Mouse (Mus musculus): ENCODE results near the gene Yes1. TPM values are rescaled to one million over a fixed set of nuclear protein-coding genes. Genes with fewer than 3 reads are reported as not detected.
"Not testable (repeated sequence)": the region's sequence is repeated elsewhere in the genome, so short reads cannot be mapped to it uniquely, and the experiment has no call there.

Gene Yes1
- polyA plus RNA-seq, 1 experiment from 2014 or later, result 39.2 TPM

DNA sequence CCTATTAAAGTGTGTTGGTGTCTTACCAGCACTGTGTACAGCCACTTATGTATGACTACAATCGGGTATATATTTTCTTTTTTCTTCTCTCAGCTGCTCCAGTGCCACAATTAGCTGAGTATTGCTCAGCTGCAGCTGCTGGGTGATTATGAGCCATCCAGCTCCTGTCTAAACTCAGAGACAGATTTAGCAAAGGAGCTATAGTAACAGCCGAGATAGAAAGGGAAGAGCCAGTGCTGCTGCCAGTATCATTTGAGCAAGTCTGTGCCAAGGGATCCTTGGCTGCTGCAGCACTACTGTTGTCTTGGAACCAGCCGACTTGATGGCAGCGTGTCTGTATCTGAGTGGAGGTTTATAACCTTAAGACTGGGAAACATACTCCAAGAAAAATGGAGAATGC, 3.7 kb downstream of the Yes1 start:
- Histone ChIP-seq H3K36me3 (no peaks in the 10 kb centered on the region), H3K4me1 (peaks cover 4% of the 10 kb centered on the region; the same call in 1 of the 2 replicates), H3K27me3 (no peaks in the 10 kb centered on the region), H3K4me3 (no peak overlapping the region), H3K27ac (peak overlapping the region; percentile 24; the same call in 1 of the 2 replicates), H3K9me3 (no peaks in the 10 kb centered on the region), H3K9ac (no peak overlapping the region), H3K4me2 (replicated peaks) (no peak overlapping the region)
- ATAC-seq (ENCODE audit: insufficient number of reproducible peaks, insufficient read depth, low FRiP score, low TSS enrichment), result no peak
- WGBS, result 71% methylated on average over 4 of the region's 4 CpGs

GRCm38 (mm10) chr5:32616489-32616888, 5.5 kb downstream of the Yes1 start:
- ATAC-seq (ENCODE audit: insufficient number of reproducible peaks, insufficient read depth, low FRiP score, low TSS enrichment); H3K9me3 ChIP-seq; H3K27ac ChIP-seq; H3K27me3 ChIP-seq; H3K36me3 ChIP-seq; H3K9ac ChIP-seq; H3K4me2 ChIP-seq (replicated peaks); H3K4me1 ChIP-seq; H3K4me3 ChIP-seq: not testable (repeated sequence)
- 88% methylated on average over 7 of the region's 7 CpGs for WGBS

DNA sequence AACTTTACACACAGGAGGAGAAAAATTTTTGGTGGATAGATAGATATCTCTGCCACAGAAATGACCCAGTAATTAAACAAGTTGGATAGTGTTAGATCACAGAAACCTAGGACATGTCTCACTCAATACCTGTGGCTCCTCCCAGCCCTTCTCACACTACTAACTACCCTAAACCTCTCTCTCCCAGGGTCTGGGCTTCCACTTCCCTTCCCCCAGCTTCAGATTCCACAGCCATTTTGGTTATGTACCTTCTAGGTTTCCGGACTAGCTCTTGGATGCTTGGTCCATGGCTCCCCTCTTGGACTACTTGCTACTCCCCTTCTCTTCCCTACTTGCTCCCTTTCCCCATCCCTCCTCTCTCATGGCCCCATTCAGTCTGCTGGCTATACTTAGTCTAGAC, 6.9 kb downstream of the Yes1 start:
- H3K27me3 ChIP-seq, result no peaks in the 10 kb centered on the region

DNA sequence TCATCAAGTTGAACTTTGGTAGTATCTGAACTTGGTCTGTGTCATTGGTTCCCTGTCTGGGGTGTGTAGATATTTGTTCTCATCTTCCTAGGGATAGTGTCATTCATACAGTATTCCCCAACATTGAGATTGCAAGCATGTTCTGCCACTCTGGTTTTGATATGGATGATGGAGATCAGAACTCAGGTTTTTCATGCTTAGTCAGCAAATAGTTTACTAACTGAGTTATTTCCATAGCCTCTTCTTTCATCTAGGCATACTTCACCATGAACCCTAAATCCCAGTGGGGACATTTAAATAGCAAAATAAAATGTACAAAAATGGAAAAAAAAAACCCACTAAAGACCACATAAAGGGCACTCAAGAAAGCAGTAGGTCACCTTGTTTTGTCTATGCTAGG, 12.7 kb downstream of the Yes1 start:
- no peaks in the 10 kb centered on the region for H3K4me1 ChIP-seq
- ATAC-seq (ENCODE audit: insufficient number of reproducible peaks, insufficient read depth, low FRiP score, low TSS enrichment), result no peak
- no peaks in the 10 kb centered on the region for H3K27me3 ChIP-seq
- no peaks in the 10 kb centered on the region for H3K9me3 ChIP-seq
- H3K4me3 ChIP-seq, result no peak overlapping the region
- no peaks in the 10 kb centered on the region for H3K36me3 ChIP-seq
- H3K27ac ChIP-seq, result no peak overlapping the region
- no peak overlapping the region for H3K4me2 ChIP-seq (replicated peaks)
- no peak overlapping the region for H3K9ac ChIP-seq

More for the DNA sequence above, 6.9 kb downstream of the Yes1 start:
- no peak overlapping the region for H3K9ac ChIP-seq
- H3K9me3 ChIP-seq, result no peaks in the 10 kb centered on the region
- WGBS, result 85% methylated on average over 1 of the region's 1 CpGs
- ATAC-seq (ENCODE audit: insufficient number of reproducible peaks, insufficient read depth, low FRiP score, low TSS enrichment), result no peak
- no peaks in the 10 kb centered on the region for H3K36me3 ChIP-seq
- peaks cover 4% of the 10 kb centered on the region; the same call in 1 of the 2 replicates for H3K4me1 ChIP-seq
- H3K4me2 ChIP-seq (replicated peaks), result no peak overlapping the region
- H3K4me3 ChIP-seq, result no peak overlapping the region
- H3K27ac ChIP-seq, result no peak overlapping the region

DNA sequence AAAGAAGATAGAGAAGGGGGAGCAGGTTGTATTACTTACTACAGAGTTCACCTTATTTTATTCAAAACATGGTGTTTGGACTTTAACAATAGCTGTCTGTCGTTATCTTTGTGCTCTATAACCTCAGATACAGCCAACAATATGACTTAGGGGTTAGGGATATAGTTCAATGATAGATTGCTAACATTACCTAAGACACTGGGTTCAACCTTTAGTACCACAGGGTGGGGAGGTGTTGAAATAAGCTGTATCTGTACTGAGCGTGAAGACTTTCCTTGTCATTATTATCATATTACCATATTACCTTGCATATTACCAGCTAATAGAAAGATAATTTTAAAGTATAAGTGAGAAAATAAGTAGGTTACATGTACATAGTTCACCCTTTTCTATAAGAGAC, 13.8 kb downstream of the Yes1 start:
- 90% methylated on average over 2 of the region's 2 CpGs for WGBS
- H3K27ac ChIP-seq, result no peak overlapping the region
- no peak overlapping the region for H3K4me3 ChIP-seq
- no peak for ATAC-seq (ENCODE audit: insufficient number of reproducible peaks, insufficient read depth, low FRiP score, low TSS enrichment)
- no peaks in the 10 kb centered on the region for H3K9me3 ChIP-seq
- H3K27me3 ChIP-seq, result no peaks in the 10 kb centered on the region
- no peak overlapping the region for H3K4me2 ChIP-seq (replicated peaks)
- H3K36me3 ChIP-seq, result no peaks in the 10 kb centered on the region
- no peaks in the 10 kb centered on the region for H3K4me1 ChIP-seq
- no peak overlapping the region for H3K9ac ChIP-seq

DNA sequence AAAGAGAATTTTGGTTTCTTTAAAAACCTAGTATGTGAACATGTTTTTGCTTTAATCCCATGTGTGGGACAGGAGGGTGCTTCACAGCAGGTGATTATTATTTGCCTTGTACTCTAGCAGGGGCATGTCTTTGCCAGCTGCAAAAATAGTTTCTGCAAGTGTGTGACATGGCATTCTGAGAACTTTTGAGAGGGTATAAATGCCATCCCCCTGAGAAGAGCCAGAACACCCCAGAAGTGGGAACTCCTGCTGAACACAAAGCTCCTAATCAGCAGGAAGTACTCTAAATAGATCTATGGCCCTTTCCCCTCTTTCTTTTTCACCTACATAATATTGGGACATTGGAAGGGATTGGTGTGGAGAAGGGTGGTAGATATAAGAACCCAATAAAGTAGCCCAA, 22.2 kb downstream of the Yes1 start:
- Histone ChIP-seq H3K9me3 (no peaks in the 10 kb centered on the region), H3K27me3 (no peaks in the 10 kb centered on the region)
- no peak for ATAC-seq (ENCODE audit: insufficient number of reproducible peaks, insufficient read depth, low FRiP score, low TSS enrichment)

DNA sequence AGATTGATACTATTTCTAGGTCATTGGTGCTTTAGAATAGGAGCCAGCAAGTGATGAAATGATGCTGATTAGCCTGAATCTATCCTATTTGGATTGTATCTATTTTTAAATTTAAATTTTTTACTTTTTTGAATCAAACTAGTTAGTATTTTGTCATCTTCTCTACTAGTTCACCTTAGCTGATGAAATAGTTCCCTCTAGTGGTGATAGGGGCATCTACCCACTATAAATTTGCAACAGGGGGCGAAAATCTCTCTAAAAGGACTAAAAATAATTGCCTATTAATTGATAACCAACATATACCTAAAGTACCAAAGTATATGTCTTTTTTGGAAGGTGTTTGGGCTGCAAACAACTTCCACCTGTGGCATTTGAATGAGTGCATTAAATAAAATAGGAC, 46.4 kb downstream of the Yes1 start:
- Histone ChIP-seq H3K36me3 (0 out of 2 replicates have a peak, but pooled peaks cover 9% of the 10 kb centered on the region), H3K9me3 (no peaks in the 10 kb centered on the region), H3K4me1 (no peaks in the 10 kb centered on the region), H3K4me2 (replicated peaks) (no peak overlapping the region), H3K27me3 (no peaks in the 10 kb centered on the region), H3K4me3 (no peak overlapping the region), H3K27ac (no peak overlapping the region), H3K9ac (no peak overlapping the region)
- 67% methylated on average over 1 of the region's 1 CpGs for WGBS
- ATAC-seq (ENCODE audit: insufficient number of reproducible peaks, insufficient read depth, low FRiP score, low TSS enrichment), result no peak

More for the DNA sequence above, 22.2 kb downstream of the Yes1 start:
- no peak overlapping the region for H3K27ac ChIP-seq
- H3K4me3 ChIP-seq, result no peak overlapping the region
- no peak overlapping the region for H3K4me2 ChIP-seq (replicated peaks)
- no peaks in the 10 kb centered on the region for H3K4me1 ChIP-seq
- H3K9ac ChIP-seq, result no peak overlapping the region
- no peaks in the 10 kb centered on the region for H3K36me3 ChIP-seq

DNA sequence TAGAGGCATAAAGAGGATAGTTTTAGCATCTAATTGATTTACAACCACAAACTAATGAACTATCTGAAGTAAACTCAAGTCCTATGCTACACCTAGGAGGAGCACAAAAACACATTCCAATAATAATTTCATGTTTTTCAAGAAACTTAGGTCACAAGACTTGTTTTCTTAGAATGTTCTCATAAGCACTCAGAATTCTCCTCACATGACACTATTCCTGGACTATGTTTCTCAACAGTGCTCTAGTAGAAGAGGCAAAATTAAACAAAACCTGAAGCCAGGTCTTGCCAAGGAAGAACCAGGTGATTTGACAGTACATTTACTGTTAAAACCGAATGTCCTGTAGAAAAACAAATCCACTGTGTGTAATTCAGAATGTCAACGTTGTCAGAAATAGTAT, 71.5 kb downstream of the Yes1 start:
- Histone ChIP-seq H3K9me3 (no peaks in the 10 kb centered on the region), H3K27me3 (no peaks in the 10 kb centered on the region), H3K27ac (0 out of 2 replicates have a peak overlapping the region, but pooled peaks have one; percentile 23), H3K4me1 (no peaks in the 10 kb centered on the region), H3K36me3 (peaks cover 5% of the 10 kb centered on the region; the same call in 1 of the 2 replicates), H3K9ac (no peak overlapping the region), H3K4me3 (no peak overlapping the region), H3K4me2 (replicated peaks) (no peak overlapping the region)
- no peak for ATAC-seq (ENCODE audit: insufficient number of reproducible peaks, insufficient read depth, low FRiP score, low TSS enrichment)
- WGBS, result 31% methylated on average over 2 of the region's 2 CpGs

DNA sequence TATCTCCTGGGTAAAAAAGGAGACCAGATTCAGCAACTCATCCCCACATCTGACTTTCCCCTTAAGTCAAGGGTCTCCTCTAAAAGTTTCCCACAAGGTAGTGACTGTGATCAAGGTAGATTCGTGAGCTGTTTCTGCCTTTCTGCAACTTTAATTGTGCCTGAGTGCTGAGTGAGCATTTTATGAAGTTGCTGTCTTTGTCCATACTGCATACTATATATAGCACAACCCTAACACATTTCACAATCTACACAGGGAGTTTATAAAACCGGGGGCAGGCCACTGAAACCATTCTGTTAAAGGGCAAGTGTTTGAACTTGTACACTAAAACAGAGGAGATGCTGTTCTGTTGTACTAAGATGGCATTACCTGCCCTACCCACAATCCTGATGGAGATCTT, 82.4 kb downstream of the Yes1 start:
- Histone ChIP-seq H3K9me3 (no peaks in the 10 kb centered on the region), H3K4me2 (replicated peaks) (no peak overlapping the region), H3K36me3 (no peaks in the 10 kb centered on the region), H3K9ac (no peak overlapping the region), H3K27ac (no peak overlapping the region), H3K4me3 (no peak overlapping the region), H3K27me3 (no peaks in the 10 kb centered on the region), H3K4me1 (no peaks in the 10 kb centered on the region)
- ATAC-seq (ENCODE audit: insufficient number of reproducible peaks, insufficient read depth, low FRiP score, low TSS enrichment), result no peak
- WGBS, result 64% methylated on average over 2 of the region's 2 CpGs

DNA sequence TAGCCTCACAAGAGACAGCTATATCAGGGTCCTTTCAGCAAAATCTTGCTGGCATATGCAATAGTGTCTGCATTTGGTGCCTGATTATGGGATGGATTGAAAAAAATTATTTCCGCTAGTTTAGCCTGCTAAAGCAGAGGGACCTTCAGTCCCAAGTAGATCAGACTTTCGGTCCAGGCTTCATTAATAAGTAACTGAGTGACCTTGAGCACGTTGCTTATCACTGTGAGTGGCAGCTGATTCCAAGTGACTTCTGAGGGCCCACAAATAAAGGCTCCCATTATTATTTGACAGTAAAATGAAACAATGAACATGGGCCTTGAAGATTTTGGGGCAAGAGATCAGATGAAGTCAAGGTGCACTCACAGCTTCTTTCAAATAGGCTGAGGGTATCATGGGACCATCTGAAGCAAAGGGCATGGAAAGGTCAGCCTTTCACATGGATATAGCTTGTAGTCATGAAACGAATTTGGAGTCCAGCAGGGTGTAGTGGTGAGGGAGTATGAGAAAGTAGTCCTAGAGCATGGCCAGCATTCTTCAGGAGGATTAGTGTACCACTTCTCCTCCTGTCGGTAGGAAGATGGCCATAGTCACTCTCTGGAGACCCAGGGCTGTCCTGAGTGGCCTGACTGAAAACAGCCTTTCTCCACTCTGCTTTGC, 86.4 kb downstream of the Yes1 start:
- no peak overlapping the region for H3K4me3 ChIP-seq
- H3K9me3 ChIP-seq, result no peaks in the 10 kb centered on the region
- H3K4me2 ChIP-seq (replicated peaks), result no peak overlapping the region
- no peak overlapping the region for H3K27ac ChIP-seq
- 73% methylated on average over 5 of the region's 5 CpGs for WGBS
- no peaks in the 10 kb centered on the region for H3K27me3 ChIP-seq
- no peaks in the 10 kb centered on the region for H3K36me3 ChIP-seq
- no peak overlapping the region for H3K9ac ChIP-seq
- no peaks in the 10 kb centered on the region for H3K4me1 ChIP-seq
- no peak for ATAC-seq (ENCODE audit: insufficient number of reproducible peaks, insufficient read depth, low FRiP score, low TSS enrichment)

DNA sequence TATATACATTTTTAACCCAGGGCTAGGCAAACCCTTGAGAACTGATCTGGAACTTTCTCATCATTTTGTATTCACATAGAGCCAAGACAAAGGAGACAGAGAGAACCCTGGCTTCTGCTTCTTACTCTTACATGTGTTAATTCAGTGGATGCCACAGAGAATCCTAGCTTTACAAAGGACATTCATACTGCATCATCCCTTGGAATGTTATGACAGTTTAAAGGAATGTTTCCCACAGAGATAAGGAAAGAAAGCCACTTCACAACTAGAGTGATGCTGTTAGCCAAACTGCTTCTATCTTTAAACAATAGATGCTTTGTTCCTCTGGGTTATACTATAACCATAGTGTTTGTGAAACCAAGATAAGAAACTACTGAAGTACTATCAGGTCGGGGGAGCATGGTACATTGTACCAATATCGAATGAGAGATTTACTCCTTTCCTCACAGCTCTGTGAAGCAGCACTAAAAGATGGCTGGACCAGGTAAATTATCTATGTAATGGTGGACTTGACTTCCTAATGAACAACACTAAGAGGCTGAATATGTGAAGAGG, 95.3 kb downstream of the Yes1 start:
- no peak overlapping the region for H3K27ac ChIP-seq
- H3K4me1 ChIP-seq, result no peaks in the 10 kb centered on the region
- no peaks in the 10 kb centered on the region for H3K27me3 ChIP-seq
- no peak overlapping the region for H3K4me3 ChIP-seq
- ATAC-seq (ENCODE audit: insufficient number of reproducible peaks, insufficient read depth, low FRiP score, low TSS enrichment), result no peak
- no peak overlapping the region for H3K4me2 ChIP-seq (replicated peaks)
- H3K9ac ChIP-seq, result no peak overlapping the region
- H3K36me3 ChIP-seq, result no peaks in the 10 kb centered on the region
- no peaks in the 10 kb centered on the region for H3K9me3 ChIP-seq
- 84% methylated on average over 2 of the region's 2 CpGs for WGBS

DNA sequence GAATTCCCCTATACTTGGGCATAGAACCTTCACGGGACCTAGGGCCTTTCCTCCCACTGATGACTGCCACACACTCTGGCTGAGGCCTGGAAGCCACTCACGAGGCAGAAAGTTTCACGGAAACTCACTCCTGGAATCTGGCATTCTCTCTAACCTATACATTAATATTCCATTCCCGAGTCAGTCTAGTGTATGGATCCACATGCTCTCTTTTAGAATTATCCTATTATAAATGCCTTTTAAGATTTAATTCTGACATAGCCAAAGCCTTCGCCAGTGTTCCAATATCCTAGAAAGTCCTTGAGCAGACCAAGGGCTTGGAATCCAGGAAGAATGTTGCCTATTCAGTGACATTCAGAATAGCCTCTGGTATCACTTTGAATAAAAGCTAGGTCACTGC, 100.5 kb downstream of the Yes1 start:
- H3K4me1 ChIP-seq, result no peaks in the 10 kb centered on the region
- H3K4me2 ChIP-seq (replicated peaks), result no peak overlapping the region
- no peaks in the 10 kb centered on the region for H3K27me3 ChIP-seq
- no peak for ATAC-seq (ENCODE audit: insufficient number of reproducible peaks, insufficient read depth, low FRiP score, low TSS enrichment)
- no peaks in the 10 kb centered on the region for H3K9me3 ChIP-seq
- 77% methylated on average over 5 of the region's 5 CpGs for WGBS
- H3K4me3 ChIP-seq, result no peak overlapping the region
- H3K27ac ChIP-seq, result no peak overlapping the region
- H3K9ac ChIP-seq, result no peak overlapping the region
- H3K36me3 ChIP-seq, result no peaks in the 10 kb centered on the region
